Mouse (Mus musculus): ENCODE measurements around the gene Nfia. TPM values are rescaled to one million over a fixed set of nuclear protein-coding genes. Genes with fewer than 3 reads are reported as not detected.

Nfia gene
- total RNA-seq, 2 experiments from 2014 or later, result 113 to 115 TPM

- TF ChIP-seq CTCF (conservative IDR thresholded peaks at IDR 0.05), result no peak
- H3K4me3 ChIP-seq, result peak overlapping the region; percentile 66
Measured at GRCm38 (mm10) chr4:97772084-97772484, 450 bp upstream of the Nfia start.

GRCm38 (mm10) chr4:97773110-97773593 lies 618 bp downstream of the Nfia start:
- DNase-seq (ENCODE audit: low spot score in 2 of 2), result peak; percentile 94 to 98
- Histone ChIP-seq H3K4me3 (peak overlapping the region; percentile 66), H3K27ac (peak overlapping the region; percentile 92)
- TF ChIP-seq CTCF (conservative IDR thresholded peaks at IDR 0.05), result no peak

More at GRCm38 (mm10) chr4:97772084-97772484, 450 bp upstream of the Nfia start:
- DNase-seq (ENCODE audit: low spot score in 2 of 2), result peak; percentile 96 to 98
- H3K27ac ChIP-seq, result peak overlapping the region; percentile 92

- TF ChIP-seq CTCF (conservative IDR thresholded peaks at IDR 0.05), result no peak
- Histone ChIP-seq H3K4me3 (peak overlapping the region; percentile 66), H3K27ac (peak overlapping the region; percentile 92)
- no peak for DNase-seq (ENCODE audit: low spot score in 2 of 2)
Measured at GRCm38 (mm10) chr4:97773791-97774190, 1.3 kb downstream of the Nfia start.

- peak overlapping the region; percentile 79 for H3K4me3 ChIP-seq
- H3K27ac ChIP-seq, result peak overlapping the region; percentile 92
- no peak for DNase-seq (ENCODE audit: low spot score in 2 of 2)
- TF ChIP-seq CTCF (conservative IDR thresholded peaks at IDR 0.05), result no peak
Measured at GRCm38 (mm10) chr4:97774446-97774950, 2.0 kb downstream of the Nfia start.

- TF ChIP-seq CTCF (conservative IDR thresholded peaks at IDR 0.05), result peak; percentile 40
- DNase-seq (ENCODE audit: low spot score in 2 of 2), result peak in 1 of 2 experiments; percentile 46
Measured at GRCm38 (mm10) chr4:97775059-97775458, 2.5 kb downstream of the Nfia start.

GRCm38 (mm10) chr4:97775494-97776265 lies 3.1 kb downstream of the Nfia start:
- DNase-seq (ENCODE audit: low spot score in 2 of 2), result no peak
- peak overlapping the region; percentile 79 for H3K4me3 ChIP-seq
- peak; percentile 40 for TF ChIP-seq CTCF (conservative IDR thresholded peaks at IDR 0.05)
- H3K27ac ChIP-seq, result peak overlapping the region; percentile 92

More at GRCm38 (mm10) chr4:97775059-97775458, 2.5 kb downstream of the Nfia start:
- Histone ChIP-seq H3K4me3 (peak overlapping the region; percentile 79), H3K27ac (peak overlapping the region; percentile 92)

- peak overlapping the region; percentile 79 for H3K4me3 ChIP-seq
- peak overlapping the region; percentile 92 for H3K27ac ChIP-seq
- DNase-seq (ENCODE audit: low spot score in 2 of 2), result no peak
- TF ChIP-seq CTCF (conservative IDR thresholded peaks at IDR 0.05), result no peak
Measured at GRCm38 (mm10) chr4:97776388-97777080, 4.0 kb downstream of the Nfia start.

GRCm38 (mm10) chr4:97777081-97777705 lies 4.7 kb downstream of the Nfia start:
- DNase-seq (ENCODE audit: low spot score in 2 of 2), result peak in 1 of 2 experiments; percentile 35
- peak overlapping the region; percentile 98 for H3K27ac ChIP-seq
- peak overlapping the region; percentile 79 for H3K4me3 ChIP-seq
- TF ChIP-seq CTCF (conservative IDR thresholded peaks at IDR 0.05), result no peak

GRCm38 (mm10) chr4:97777706-97778176 lies 5.2 kb downstream of the Nfia start, which contains the start of gene E130114P18Rik:
TSS of gene E130114P18Rik (minus strand) at chr4:97778078.
- peak in 1 of 2 experiments; percentile 50 for DNase-seq (ENCODE audit: low spot score in 2 of 2)
- peak within 1 kb of the TSS; percentile 79 for H3K4me3 ChIP-seq
- peak within 1 kb of the TSS; percentile 98 for H3K27ac ChIP-seq
- no peak for TF ChIP-seq CTCF (conservative IDR thresholded peaks at IDR 0.05)

- H3K4me3 ChIP-seq, result peak overlapping the region; percentile 77
- TF ChIP-seq CTCF (conservative IDR thresholded peaks at IDR 0.05), result no peak
- peak overlapping the region; percentile 98 for H3K27ac ChIP-seq
- DNase-seq (ENCODE audit: low spot score in 2 of 2), result peak in 1 of 2 experiments; percentile 24
Measured at GRCm38 (mm10) chr4:97778211-97779002, 5.9 kb downstream of the Nfia start.

GRCm38 (mm10) chr4:97779003-97779930 lies 6.7 kb downstream of the Nfia start:
- H3K27ac ChIP-seq, result peak overlapping the region; percentile 98
- no peak for TF ChIP-seq CTCF (conservative IDR thresholded peaks at IDR 0.05)
- no peak for DNase-seq (ENCODE audit: low spot score in 2 of 2)
- H3K4me3 ChIP-seq, result peak overlapping the region; percentile 77
